Mouse (Mus musculus): ENCODE measurements around the gene Gprc5a. TPM values are rescaled to one million over a fixed set of nuclear protein-coding genes. Genes with fewer than 3 reads are reported as not detected.
A peak's percentile ranks its signal among the peaks of the same experiment; 100 is the strongest.

The Gprc5a gene
- polyA plus RNA-seq, 1 experiment, result 73.7 TPM

GRCm38 (mm10) chr6:135087721-135088451 lies 22.4 kb downstream of the Gprc5a start:
- H3K4me1 ChIP-seq (ENCODE audit: control insufficient read depth, insufficient read depth, insufficient read length, low read length), result no peaks in the 10 kb centered on the region; the same call in 1 of the 2 replicates
- H3K27me3 ChIP-seq (ENCODE audit: control insufficient read depth, insufficient read depth, low read length), result no peaks in the 10 kb centered on the region
- no peak overlapping the region for H3K4me3 ChIP-seq (ENCODE audit: low read depth, low read length)
- TF ChIP-seq CTCF (IDR thresholded peaks at IDR 0.05; ENCODE audit: extremely low read depth, insufficient read length, insufficient replicate concordance, low read depth, low read length) (peak; percentile 87; the same call in 1 of the 2 replicates), POLR2A (IDR thresholded peaks at IDR 0.05; ENCODE audit: low read depth, low read length) (no peak)
- no peak overlapping the region for H3K27ac ChIP-seq (ENCODE audit: insufficient read depth, low read depth, low read length)
- H3K36me3 ChIP-seq (ENCODE audit: control insufficient read depth, insufficient read depth, low read length), result no peaks in the 10 kb centered on the region
- WGBS, result 34% methylated on average over 19 of the region's 19 CpGs

GRCm38 (mm10) chr6:135089786-135090185 lies 24.3 kb downstream of the Gprc5a start:
- Histone ChIP-seq H3K4me1 (ENCODE audit: control insufficient read depth, insufficient read depth, insufficient read length, low read length) (no peaks in the 10 kb centered on the region; the same call in 1 of the 2 replicates), H3K27ac (ENCODE audit: insufficient read depth, low read depth, low read length) (no peak overlapping the region), H3K4me3 (ENCODE audit: low read depth, low read length) (no peak overlapping the region), H3K36me3 (ENCODE audit: control insufficient read depth, insufficient read depth, low read length) (no peaks in the 10 kb centered on the region), H3K27me3 (ENCODE audit: control insufficient read depth, insufficient read depth, low read length) (no peaks in the 10 kb centered on the region)
- 57% methylated on average over 8 of the region's 8 CpGs for WGBS
- no peak for TF ChIP-seq CTCF (IDR thresholded peaks at IDR 0.05; ENCODE audit: extremely low read depth, insufficient read length, insufficient replicate concordance, low read depth, low read length)
- TF ChIP-seq POLR2A (IDR thresholded peaks at IDR 0.05; ENCODE audit: low read depth, low read length), result no peak

GRCm38 (mm10) chr6:135090661-135091060 lies 25.2 kb downstream of the Gprc5a start:
- Histone ChIP-seq H3K27ac (ENCODE audit: insufficient read depth, low read depth, low read length) (no peak overlapping the region), H3K4me3 (ENCODE audit: low read depth, low read length) (no peak overlapping the region), H3K36me3 (ENCODE audit: control insufficient read depth, insufficient read depth, low read length) (no peaks in the 10 kb centered on the region), H3K27me3 (ENCODE audit: control insufficient read depth, insufficient read depth, low read length) (no peaks in the 10 kb centered on the region), H3K4me1 (ENCODE audit: control insufficient read depth, insufficient read depth, insufficient read length, low read length) (no peaks in the 10 kb centered on the region; the same call in 1 of the 2 replicates)
- TF ChIP-seq CTCF (IDR thresholded peaks at IDR 0.05; ENCODE audit: extremely low read depth, insufficient read length, insufficient replicate concordance, low read depth, low read length) (no peak), POLR2A (IDR thresholded peaks at IDR 0.05; ENCODE audit: low read depth, low read length) (no peak)
- 75% methylated on average over 4 of the region's 4 CpGs for WGBS

- no peak overlapping the region for H3K4me3 ChIP-seq (ENCODE audit: low read depth, low read length)
- TF ChIP-seq POLR2A (IDR thresholded peaks at IDR 0.05; ENCODE audit: low read depth, low read length), result no peak
- no peaks in the 10 kb centered on the region for H3K27me3 ChIP-seq (ENCODE audit: control insufficient read depth, insufficient read depth, low read length)
- H3K36me3 ChIP-seq (ENCODE audit: control insufficient read depth, insufficient read depth, low read length), result no peaks in the 10 kb centered on the region
- 91% methylated on average over 12 of the region's 12 CpGs for WGBS
- no peaks in the 10 kb centered on the region for H3K4me1 ChIP-seq (ENCODE audit: control insufficient read depth, insufficient read depth, insufficient read length, low read length)
- H3K27ac ChIP-seq (ENCODE audit: insufficient read depth, low read depth, low read length), result no peak overlapping the region
Observed at GRCm38 (mm10) chr6:135092798-135093470, 27.5 kb downstream of the Gprc5a start.

- 76% methylated on average over 15 of the region's 15 CpGs for WGBS
- TF ChIP-seq CTCF (IDR thresholded peaks at IDR 0.05; ENCODE audit: extremely low read depth, insufficient read length, insufficient replicate concordance, low read depth, low read length) (no peak), POLR2A (IDR thresholded peaks at IDR 0.05; ENCODE audit: low read depth, low read length) (no peak)
- peaks cover 4% of the 10 kb centered on the region; the same call in 1 of the 2 replicates for H3K27me3 ChIP-seq (ENCODE audit: control insufficient read depth, insufficient read depth, low read length)
- H3K36me3 ChIP-seq (ENCODE audit: control insufficient read depth, insufficient read depth, low read length), result no peaks in the 10 kb centered on the region
- no peak overlapping the region for H3K27ac ChIP-seq (ENCODE audit: insufficient read depth, low read depth, low read length)
- no peak overlapping the region for H3K4me3 ChIP-seq (ENCODE audit: low read depth, low read length)
- H3K4me1 ChIP-seq (ENCODE audit: control insufficient read depth, insufficient read depth, insufficient read length, low read length), result no peaks in the 10 kb centered on the region
Observed at GRCm38 (mm10) chr6:135100787-135101472, 35.5 kb downstream of the Gprc5a start.

GRCm38 (mm10) chr6:135102736-135103303 lies 37.4 kb downstream of the Gprc5a start:
- H3K36me3 ChIP-seq (ENCODE audit: control insufficient read depth, insufficient read depth, low read length), result no peaks in the 10 kb centered on the region
- WGBS, result 74% methylated on average over 5 of the region's 5 CpGs

More at GRCm38 (mm10) chr6:135102736-135103303, 37.4 kb downstream of the Gprc5a start:
- Histone ChIP-seq H3K27ac (ENCODE audit: insufficient read depth, low read depth, low read length) (no peak overlapping the region), H3K4me3 (ENCODE audit: low read depth, low read length) (no peak overlapping the region), H3K4me1 (ENCODE audit: control insufficient read depth, insufficient read depth, insufficient read length, low read length) (no peaks in the 10 kb centered on the region), H3K27me3 (ENCODE audit: control insufficient read depth, insufficient read depth, low read length) (peaks cover 4% of the 10 kb centered on the region; the same call in 1 of the 2 replicates)
- TF ChIP-seq CTCF (IDR thresholded peaks at IDR 0.05; ENCODE audit: extremely low read depth, insufficient read length, insufficient replicate concordance, low read depth, low read length) (no peak), POLR2A (IDR thresholded peaks at IDR 0.05; ENCODE audit: low read depth, low read length) (no peak)

Data from small intestine, adult 2 months (tissue).